Mouse (Mus musculus): ENCODE measurements around the gene Creb5.

GRCm38 (mm10) chr6:53730487-53730886 is 443.4 kb downstream of the Creb5 start:
- no peak for TF ChIP-seq POLR2A (IDR thresholded peaks at IDR 0.05; ENCODE audit: extremely low read depth, insufficient read depth, low read length)
- TF ChIP-seq CTCF (IDR thresholded peaks at IDR 0.05; ENCODE audit: extremely low read depth, insufficient read depth, low read length) = no peak

Measured in cortical plate, adult 2 months (tissue).